Mouse (Mus musculus): ENCODE measurements around the gene Ap1s3. TPM values are rescaled to one million over a fixed set of nuclear protein-coding genes. Genes with fewer than 3 reads are reported as not detected.

The Ap1s3 gene
- total RNA-seq (2021): 1 to 10 TPM; 4.8 to 5.9 TPM
- long read RNA-seq, experiment 1: 0 reads
- long read RNA-seq, experiment 2: 0 reads

DNA sequence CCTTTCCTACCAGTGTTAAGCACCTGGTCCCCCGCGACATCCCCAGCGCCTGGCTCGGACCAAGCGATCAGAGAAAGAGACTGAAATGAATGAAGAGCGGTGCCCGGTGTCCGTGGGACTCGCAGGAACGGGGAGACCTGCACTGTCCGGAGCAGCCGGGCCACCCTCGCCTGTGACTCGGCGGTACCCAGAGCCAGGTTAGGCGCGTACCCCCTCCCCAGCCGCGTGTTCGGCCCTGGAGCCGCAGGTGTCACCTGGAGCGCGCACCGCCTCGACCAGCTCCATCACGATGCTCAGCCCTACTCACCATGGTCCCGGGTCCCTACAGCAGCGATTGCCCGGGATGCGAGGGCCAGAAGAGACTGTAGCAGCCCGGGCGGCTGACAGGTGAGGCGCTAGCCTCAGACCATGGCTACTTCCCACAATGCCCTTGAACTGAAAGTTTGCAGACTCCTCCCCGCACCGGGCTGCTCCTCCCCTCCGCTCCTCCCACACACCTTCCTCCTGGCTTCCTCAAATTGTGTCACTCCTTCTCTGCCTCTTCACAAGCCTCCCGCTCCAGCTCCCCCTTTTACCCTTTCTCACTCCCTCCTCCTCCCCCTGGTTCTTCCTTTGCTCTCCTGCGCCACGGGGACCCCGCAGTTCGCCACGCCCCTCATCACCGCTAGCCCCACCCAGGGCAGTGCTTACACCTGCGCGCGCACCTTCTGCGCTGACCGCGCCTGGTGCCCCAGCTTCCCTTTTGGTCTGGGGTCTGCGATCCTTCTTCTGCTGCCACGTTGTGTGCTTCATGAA, at the start of gene Ap1s3:
Ap1s3 (minus strand) TSS at position 430 of the 795 bp plus-strand sequence.
- peak within 1 kb of the TSS; percentile 59 for H3K4me3 ChIP-seq
- no peak for TF ChIP-seq CTCF (IDR thresholded peaks at IDR 0.05)
- H3K27ac ChIP-seq: no peak within 1 kb of the TSS
- intact Hi-C loops (cut with DNase I): no loop called here
- DNase-seq (ENCODE audit: extremely low spot score in 1 of 2, low spot score in 2 of 2): peak; percentile 38 to 49

DNA sequence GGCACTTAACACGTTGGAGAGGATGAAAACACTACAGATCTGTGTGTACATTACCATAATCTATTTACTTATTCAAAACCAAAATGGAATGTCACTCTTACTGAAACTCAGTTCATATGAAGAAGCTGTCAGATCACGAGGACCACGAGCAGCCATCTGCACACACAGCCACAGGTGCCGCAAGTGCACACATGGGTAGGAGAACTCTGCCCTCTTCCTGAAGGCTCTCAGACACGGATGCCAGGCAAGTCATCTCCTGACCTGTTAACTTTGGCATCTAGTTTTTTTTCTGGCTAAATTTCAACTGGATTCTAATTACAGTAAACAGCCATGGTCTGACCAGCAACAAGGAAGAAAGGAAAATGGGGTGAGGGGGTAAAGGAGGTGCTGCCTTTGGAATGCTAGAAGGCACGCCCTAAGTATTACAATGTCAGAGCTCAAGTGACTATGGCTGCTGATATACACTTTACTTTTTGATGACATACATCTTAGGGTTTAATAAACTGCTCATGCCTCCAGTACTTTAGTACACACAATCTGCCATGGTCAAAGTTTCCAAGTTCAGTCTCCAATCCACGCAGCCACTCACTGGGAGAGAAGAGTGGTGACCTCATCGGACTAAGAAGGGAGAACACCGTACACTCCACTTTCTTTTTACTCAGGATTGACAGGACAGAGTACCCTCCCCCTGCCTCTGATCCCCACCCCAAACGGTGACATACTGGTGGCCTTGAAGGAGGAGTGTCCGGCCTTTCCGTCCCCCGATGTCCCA, 42.6 kb upstream of the Ap1s3 start:
- no peak overlapping the region for H3K27ac ChIP-seq
- intact Hi-C loops (cut with DNase I): no loop called here
- H3K4me3 ChIP-seq: no peak overlapping the region
- no peak for TF ChIP-seq CTCF (IDR thresholded peaks at IDR 0.05)
- no peak for DNase-seq (ENCODE audit: extremely low spot score in 1 of 2, low spot score in 2 of 2)

- TF ChIP-seq CTCF (IDR thresholded peaks at IDR 0.05): no peak
- no peak overlapping the region for H3K27ac ChIP-seq
- H3K4me3 ChIP-seq: no peak overlapping the region
- intact Hi-C loops (cut with DNase I): no loop called here
- no peak for DNase-seq (ENCODE audit: extremely low spot score in 1 of 2, low spot score in 2 of 2)
Measured at GRCm38 (mm10) chr1:79713081-79713480, 41.3 kb upstream of the Ap1s3 start.

GRCm38 (mm10) chr1:79711147-79712126, 39.7 kb upstream of the Ap1s3 start:
- intact Hi-C loops (cut with DNase I): no loop called here
- Histone ChIP-seq H3K4me3 (no peak overlapping the region), H3K27ac (peak overlapping the region; percentile 66)
- TF ChIP-seq CTCF (IDR thresholded peaks at IDR 0.05): no peak
- DNase-seq (ENCODE audit: extremely low spot score in 1 of 2, low spot score in 2 of 2): peak; percentile 37 to 48

DNA sequence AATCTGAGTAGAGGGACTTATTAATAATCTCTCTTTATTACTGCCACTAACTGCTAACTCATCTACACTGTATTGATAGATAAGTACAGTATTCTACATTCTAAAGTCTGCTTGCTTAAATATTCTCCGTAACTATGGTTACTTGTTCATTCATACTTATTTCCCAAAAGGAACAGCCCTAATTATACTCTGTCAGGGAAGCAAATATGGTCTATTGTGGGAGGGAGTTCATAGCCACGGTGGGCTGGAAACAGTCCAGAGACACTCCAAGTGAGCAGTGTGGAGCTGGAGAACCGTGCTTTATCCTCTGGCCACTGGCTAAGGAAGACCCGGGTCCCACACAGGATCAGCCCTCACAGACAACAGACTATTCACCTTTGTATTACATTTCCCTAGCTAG, 38.9 kb upstream of the Ap1s3 start:
- Histone ChIP-seq H3K4me3 (no peak overlapping the region), H3K27ac (peak overlapping the region; percentile 66)
- intact Hi-C loops (cut with DNase I): no loop called here
- TF ChIP-seq CTCF (IDR thresholded peaks at IDR 0.05): no peak
- DNase-seq (ENCODE audit: extremely low spot score in 1 of 2, low spot score in 2 of 2): no peak

- DNase-seq (ENCODE audit: extremely low spot score in 1 of 2, low spot score in 2 of 2): no peak
- Histone ChIP-seq H3K27ac (peak overlapping the region; percentile 66; the same call in 1 of the 2 replicates), H3K4me3 (no peak overlapping the region)
- intact Hi-C loops (cut with DNase I): no loop called here
- TF ChIP-seq CTCF (IDR thresholded peaks at IDR 0.05): no peak
Measured at GRCm38 (mm10) chr1:79710216-79710615, 38.4 kb upstream of the Ap1s3 start.

- intact Hi-C loops (cut with DNase I): loop anchor here (10.0 kb wide), 1 partner anchor 397 kb away; no protein-coding TSS in a partner anchor
- Histone ChIP-seq H3K4me3 (no peak overlapping the region), H3K27ac (no peak overlapping the region)
- peak in 1 of 2 experiments; percentile 33 for DNase-seq (ENCODE audit: extremely low spot score in 1 of 2, low spot score in 2 of 2)
- no peak for TF ChIP-seq CTCF (IDR thresholded peaks at IDR 0.05)
Measured at GRCm38 (mm10) chr1:79707383-79707782, 35.6 kb upstream of the Ap1s3 start.

GRCm38 (mm10) chr1:79706707-79707106, 34.9 kb upstream of the Ap1s3 start:
- Histone ChIP-seq H3K27ac (no peak overlapping the region), H3K4me3 (no peak overlapping the region)
- intact Hi-C loops (cut with DNase I): loop anchor here (10.0 kb wide), 1 partner anchor 398 kb away; no protein-coding TSS in a partner anchor
- TF ChIP-seq CTCF (IDR thresholded peaks at IDR 0.05): no peak
- DNase-seq (ENCODE audit: extremely low spot score in 1 of 2, low spot score in 2 of 2): no peak

DNA sequence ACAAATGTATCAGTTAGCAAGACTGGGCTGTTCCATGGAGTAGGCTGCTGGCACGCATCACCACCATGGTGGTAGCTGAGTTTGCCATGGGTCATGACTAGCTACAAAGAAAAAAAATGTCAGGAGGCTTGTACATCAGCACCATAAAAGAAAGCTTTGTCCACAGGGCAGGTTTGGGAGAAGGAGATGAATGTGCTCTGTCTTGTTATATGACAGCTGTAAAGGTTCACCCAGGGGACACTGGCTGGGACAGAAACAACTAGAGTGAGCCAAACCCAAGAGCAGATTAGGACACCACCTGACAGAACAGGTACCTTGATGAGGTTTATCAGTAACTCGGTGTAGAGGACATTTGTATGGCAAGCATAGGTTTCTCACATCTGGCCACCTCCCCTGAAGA, 32.9 kb upstream of the Ap1s3 start:
- no peak for TF ChIP-seq CTCF (IDR thresholded peaks at IDR 0.05)
- Histone ChIP-seq H3K4me3 (no peak overlapping the region), H3K27ac (no peak overlapping the region)
- intact Hi-C loops (cut with DNase I): loop anchor here (10.0 kb wide), 1 partner anchor 400 kb away; no protein-coding TSS in a partner anchor
- no peak for DNase-seq (ENCODE audit: extremely low spot score in 1 of 2, low spot score in 2 of 2)

DNA sequence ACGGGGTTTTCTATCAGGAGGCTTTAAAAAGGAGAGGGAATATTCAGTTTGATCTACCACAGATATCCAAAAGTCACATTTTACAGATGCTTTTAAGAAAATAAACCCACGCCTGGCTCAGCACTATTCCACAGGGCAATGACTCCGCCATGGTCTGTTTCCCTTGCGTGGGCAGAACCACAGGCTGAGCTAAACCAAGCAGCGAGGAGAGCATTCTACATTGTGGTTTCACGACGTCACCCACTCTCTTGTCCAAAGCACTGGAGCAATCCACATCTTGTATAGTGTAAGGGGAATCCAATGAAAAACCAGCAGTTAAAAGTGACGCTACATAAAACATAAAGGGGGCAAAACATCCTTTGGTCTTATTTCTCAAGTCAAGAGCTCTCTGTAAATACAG, 31.7 kb upstream of the Ap1s3 start:
- no peak for TF ChIP-seq CTCF (IDR thresholded peaks at IDR 0.05)
- DNase-seq (ENCODE audit: extremely low spot score in 1 of 2, low spot score in 2 of 2): no peak
- H3K27ac ChIP-seq: no peak overlapping the region
- H3K4me3 ChIP-seq: no peak overlapping the region
- intact Hi-C loops (cut with DNase I): loop anchor here (10.0 kb wide), 1 partner anchor 401 kb away; no protein-coding TSS in a partner anchor

- intact Hi-C loops (cut with DNase I): no loop called here
- Histone ChIP-seq H3K4me3 (no peak overlapping the region), H3K27ac (no peak overlapping the region)
- no peak for TF ChIP-seq CTCF (IDR thresholded peaks at IDR 0.05)
- DNase-seq (ENCODE audit: extremely low spot score in 1 of 2, low spot score in 2 of 2): no peak
Measured at GRCm38 (mm10) chr1:79698506-79698905, 26.7 kb upstream of the Ap1s3 start.

Data from left cerebral cortex, adult 2 months (tissue).